Mouse (Mus musculus): Measurements from ENCODE around the gene Ubald1. TPM values are rescaled to one million over a fixed set of nuclear protein-coding genes. Genes with fewer than 3 reads are reported as not detected.

The Ubald1 gene
- total RNA-seq, 2 experiments from 2014 or later = 95.8 to 96.4 TPM

GRCm38 (mm10) chr16:4878192-4878885, 1.8 kb downstream of the Ubald1 start:
- TF ChIP-seq CTCF (conservative IDR thresholded peaks at IDR 0.05) = no peak
- H3K4me3 ChIP-seq = peak overlapping the region; percentile 100
- no peak for DNase-seq (ENCODE audit: low spot score in 2 of 2)
- H3K27ac ChIP-seq = peak overlapping the region; percentile 99

DNA sequence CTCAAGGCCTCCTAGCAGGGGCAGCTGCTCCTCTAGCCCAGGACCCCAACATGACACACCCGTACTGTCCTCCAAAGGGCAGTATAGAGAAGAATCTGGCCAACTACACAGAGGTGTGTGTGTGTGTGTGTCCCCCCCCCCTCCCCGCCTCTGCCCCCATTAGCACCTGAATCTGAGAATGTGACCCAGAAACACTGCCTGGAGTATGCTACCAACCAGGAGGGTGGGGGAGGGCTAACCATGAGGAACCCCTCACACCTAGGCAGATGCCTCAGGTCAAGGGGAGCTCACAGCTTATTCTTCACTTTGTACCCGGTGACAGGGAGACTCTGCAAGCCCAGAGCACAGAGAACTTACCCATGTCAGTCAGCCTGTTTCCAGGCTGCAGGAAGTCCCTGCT, 2.4 kb downstream of the Ubald1 start:
- peak overlapping the region; percentile 99 for H3K27ac ChIP-seq
- DNase-seq (ENCODE audit: low spot score in 2 of 2) = no peak
- no peak for TF ChIP-seq CTCF (conservative IDR thresholded peaks at IDR 0.05)
- H3K4me3 ChIP-seq = peak overlapping the region; percentile 100

GRCm38 (mm10) chr16:4877195-4877594, 2.9 kb downstream of the Ubald1 start:
- H3K4me3 ChIP-seq = no peak overlapping the region
- no peak overlapping the region for H3K27ac ChIP-seq
- DNase-seq (ENCODE audit: low spot score in 2 of 2) = no peak
- no peak for TF ChIP-seq CTCF (conservative IDR thresholded peaks at IDR 0.05)

- DNase-seq (ENCODE audit: low spot score in 2 of 2) = peak in 1 of 2 experiments; percentile 59
- H3K4me3 ChIP-seq = no peak overlapping the region
- no peak for TF ChIP-seq CTCF (conservative IDR thresholded peaks at IDR 0.05)
- H3K27ac ChIP-seq = peak overlapping the region; percentile 28; the same call in 1 of the 2 replicates
Measured at GRCm38 (mm10) chr16:4876033-4876680, 4.0 kb downstream of the Ubald1 start.

GRCm38 (mm10) chr16:4875198-4876032, 4.7 kb downstream of the Ubald1 start:
- DNase-seq (ENCODE audit: low spot score in 2 of 2) = no peak
- peak overlapping the region; percentile 28; the same call in 1 of the 2 replicates for H3K27ac ChIP-seq
- TF ChIP-seq CTCF (conservative IDR thresholded peaks at IDR 0.05) = no peak
- no peak overlapping the region for H3K4me3 ChIP-seq

DNA sequence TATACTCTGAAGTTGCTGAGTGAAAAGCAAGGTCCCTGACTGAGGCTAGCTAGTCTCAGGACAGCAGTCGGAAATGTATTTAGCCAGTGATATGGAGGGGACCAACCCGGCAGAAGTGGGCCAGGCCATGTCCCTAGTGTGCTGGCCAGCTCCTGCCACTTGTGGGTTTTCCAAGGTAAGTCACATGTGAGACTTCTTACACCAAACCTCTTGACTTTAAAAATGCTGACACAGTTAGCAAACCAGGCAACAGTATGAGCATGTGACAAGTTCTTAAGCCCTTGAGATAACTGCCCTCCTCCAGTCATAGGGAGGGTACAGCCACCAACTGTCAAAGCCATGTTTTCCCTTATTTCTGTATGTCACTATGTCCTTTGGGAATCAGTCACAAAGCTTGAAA, 8.2 kb downstream of the Ubald1 start:
- no peak for TF ChIP-seq CTCF (conservative IDR thresholded peaks at IDR 0.05)
- DNase-seq (ENCODE audit: low spot score in 2 of 2) = no peak
- H3K4me3 ChIP-seq = no peak overlapping the region
- H3K27ac ChIP-seq = no peak overlapping the region

DNA sequence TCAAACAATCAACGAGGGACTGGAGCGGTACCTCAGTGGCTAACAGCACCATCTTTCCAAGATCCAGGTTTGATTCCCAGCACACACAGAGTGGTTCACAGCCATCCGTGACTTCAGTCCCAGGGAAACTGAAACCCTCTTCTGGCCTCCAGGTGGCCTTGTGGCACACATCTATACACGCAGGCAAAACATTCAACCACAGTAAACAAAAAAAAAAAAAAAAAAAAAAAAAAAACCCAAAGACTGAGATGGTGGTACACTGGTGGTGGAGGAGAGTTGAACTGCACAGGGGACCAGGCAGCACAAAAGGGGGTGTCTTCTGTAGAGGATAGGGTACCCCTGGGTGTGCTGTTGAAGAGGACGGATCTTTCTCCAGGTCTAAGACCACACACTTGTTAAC, 9.6 kb downstream of the Ubald1 start:
- no peak for TF ChIP-seq CTCF (conservative IDR thresholded peaks at IDR 0.05)

GRCm38 (mm10) chr16:4866101-4866695, 13.9 kb downstream of the Ubald1 start:
- DNase-seq (ENCODE audit: low spot score in 2 of 2) = no peak
- H3K27ac ChIP-seq = no peak overlapping the region
- no peak overlapping the region for H3K4me3 ChIP-seq
- TF ChIP-seq CTCF (conservative IDR thresholded peaks at IDR 0.05) = no peak

More for the DNA sequence above, 9.6 kb downstream of the Ubald1 start:
- no peak overlapping the region for H3K4me3 ChIP-seq
- no peak overlapping the region for H3K27ac ChIP-seq
- no peak for DNase-seq (ENCODE audit: low spot score in 2 of 2)

DNA sequence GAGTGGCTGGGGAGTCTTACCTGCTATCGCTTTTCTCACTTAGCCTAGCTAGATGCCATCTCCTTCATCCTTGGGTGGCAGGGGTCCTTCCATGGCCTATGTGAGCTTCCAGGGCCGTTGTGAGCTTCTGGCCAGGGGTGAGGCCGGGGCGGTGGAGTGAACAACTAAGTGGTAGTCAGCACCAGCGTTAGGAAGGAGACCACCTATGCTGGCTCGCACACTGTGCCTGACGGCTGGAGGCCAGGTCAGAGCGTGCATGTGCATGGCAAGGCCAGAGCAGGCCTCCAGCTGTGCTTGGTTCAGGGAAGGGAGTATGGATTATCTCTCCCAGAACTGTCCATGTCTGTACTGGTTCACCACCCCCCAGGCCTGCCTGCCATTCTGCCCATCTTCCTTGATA, 16.4 kb downstream of the Ubald1 start:
- DNase-seq (ENCODE audit: low spot score in 2 of 2) = no peak
- no peak overlapping the region for H3K27ac ChIP-seq
- TF ChIP-seq CTCF (conservative IDR thresholded peaks at IDR 0.05) = no peak
- H3K4me3 ChIP-seq = no peak overlapping the region

DNA sequence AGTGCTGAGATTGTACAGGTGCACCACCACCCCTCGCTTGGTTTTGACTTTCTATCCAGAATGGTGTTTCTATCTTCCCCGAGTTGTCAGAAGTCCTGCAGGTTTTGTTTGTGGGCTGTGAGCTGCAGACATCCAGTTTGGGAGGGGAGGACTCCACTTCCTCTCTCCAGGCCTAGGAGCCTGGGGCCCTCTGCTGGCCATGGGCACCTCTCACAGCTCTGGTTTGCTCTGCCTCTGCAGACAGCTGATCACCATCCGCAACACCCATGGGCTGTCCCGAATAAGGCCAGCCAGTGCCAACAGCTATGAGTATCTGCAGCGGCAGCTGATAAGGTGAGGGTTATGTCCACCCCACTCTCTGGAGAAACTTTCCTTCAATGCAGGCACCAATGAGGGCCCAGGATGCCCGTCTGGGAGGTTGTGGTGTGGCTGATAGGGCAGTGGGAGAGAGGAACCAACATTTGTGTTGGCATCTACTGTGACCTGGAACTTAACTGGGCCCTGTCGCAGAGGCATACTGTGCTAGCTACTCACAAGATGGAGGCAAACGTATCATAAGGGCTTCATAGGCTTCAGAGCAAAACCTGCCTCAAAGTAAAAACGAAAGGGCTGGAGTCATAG, 17.1 kb downstream of the Ubald1 start:
- H3K27ac ChIP-seq = no peak overlapping the region
- no peak overlapping the region for H3K4me3 ChIP-seq
- peak; percentile 93 for TF ChIP-seq CTCF (conservative IDR thresholded peaks at IDR 0.05)

GRCm38 (mm10) chr16:4861392-4861791, 18.7 kb downstream of the Ubald1 start:
- TF ChIP-seq CTCF (conservative IDR thresholded peaks at IDR 0.05) = peak; percentile 56

More for the DNA sequence above, 17.1 kb downstream of the Ubald1 start:
- peak; percentile 67 to 71 for DNase-seq (ENCODE audit: low spot score in 2 of 2)

DNA sequence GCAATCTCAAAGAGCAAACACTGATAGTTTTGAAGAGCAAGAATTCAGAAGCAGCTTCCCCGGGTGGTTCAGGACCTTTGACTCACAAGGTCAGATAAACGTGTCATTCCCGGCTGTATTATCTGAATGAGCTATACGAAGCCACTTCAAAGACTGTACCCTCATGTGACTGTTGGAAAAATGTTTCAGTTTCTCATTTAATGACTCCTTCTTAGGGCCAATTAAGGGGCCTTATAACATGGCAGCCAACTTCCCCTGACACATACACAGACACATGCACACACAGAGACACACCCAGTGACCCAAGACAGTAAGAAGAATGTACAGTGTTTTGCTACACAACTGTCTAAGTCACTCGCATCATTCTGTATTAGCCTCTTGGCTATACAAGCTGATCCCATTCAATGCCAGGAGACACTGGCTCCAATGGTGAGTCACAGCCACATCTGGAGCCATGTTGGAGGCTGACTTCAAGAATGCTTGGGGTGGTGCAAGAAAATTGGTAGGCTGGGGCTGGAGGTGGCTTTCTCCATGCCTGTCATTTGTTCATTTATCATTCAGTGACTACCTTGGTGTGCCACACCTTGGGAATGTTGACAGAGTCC, 25.0 kb downstream of the Ubald1 start:
- Histone ChIP-seq H3K27ac (no peak overlapping the region), H3K4me3 (no peak overlapping the region)
- TF ChIP-seq CTCF (conservative IDR thresholded peaks at IDR 0.05) = no peak
- no peak for DNase-seq (ENCODE audit: low spot score in 2 of 2)

More at GRCm38 (mm10) chr16:4861392-4861791, 18.7 kb downstream of the Ubald1 start:
- Histone ChIP-seq H3K4me3 (no peak overlapping the region), H3K27ac (no peak overlapping the region)
- no peak for DNase-seq (ENCODE audit: low spot score in 2 of 2)
